ENCODE assay signal across 27 mouse cellular contexts in the genomic region with DNA sequence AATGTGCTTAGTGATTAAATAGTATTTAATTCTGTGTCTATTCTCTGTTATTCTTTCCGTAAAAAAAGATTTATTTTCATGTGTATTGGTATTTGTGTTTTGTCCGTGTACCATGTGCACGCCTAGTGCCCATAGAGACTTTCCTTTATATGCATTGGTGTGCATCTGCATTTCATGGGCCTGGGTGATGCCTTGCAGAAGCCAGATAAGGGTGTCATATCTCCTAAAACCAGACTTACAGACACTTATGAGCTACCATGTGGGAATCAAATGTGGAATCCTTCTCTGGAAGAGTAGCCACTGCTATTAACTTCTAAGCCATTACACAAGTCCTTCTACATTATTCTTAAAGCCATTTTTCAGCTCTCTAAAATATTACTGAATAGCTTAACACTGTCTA.
A peak's percentile ranks its signal among the peaks of the same experiment; 100 is the strongest.
DNase-seq lines count a peak whose midpoint lies in the region; ATAC-seq lines count a peak whose summit lies in the region.
"Had no signal": no experiment of that assay in that cellular context is flagged by ENCODE, and none has a peak within 500 bp of the region (broad histone marks: within the 10 kb centered on the region; RNA-seq: fewer than 3 reads in every experiment).

No protein-coding gene starts in this region.

- no peaks in the 10 kb centered on the region for H3K27me3 ChIP-seq in liver, embryonic 11.5 days (replicated peaks; ENCODE audit: control insufficient read depth, insufficient read depth, low read length)
- H3K27me3 ChIP-seq in liver, embryonic 16.5 days (ENCODE audit: control insufficient read depth, insufficient read depth, low read depth, low read length): no peaks in the 10 kb centered on the region
- H3K27me3 ChIP-seq in intestine, embryonic 15.5 days (replicated peaks): no peaks in the 10 kb centered on the region
- H3K27me3 ChIP-seq: embryonic facial prominence, embryonic 13.5 days; forebrain, embryonic 13.5 days; heart, embryonic 15.5 days; lung, embryonic 15.5 days; midbrain, embryonic 13.5 days; neural tube, embryonic 13.5 days had no signal

- H3K27ac ChIP-seq in liver, embryonic 11.5 days (ENCODE audit: low read depth, low read length): no peak overlapping the region
- no peak overlapping the region for H3K27ac ChIP-seq in liver, embryonic 16.5 days (ENCODE audit: low read length)
- H3K27ac ChIP-seq in intestine, embryonic 15.5 days: no peak overlapping the region
- H3K27ac ChIP-seq: embryonic facial prominence, embryonic 13.5 days; forebrain, embryonic 13.5 days; heart, embryonic 10.5 days; heart, embryonic 15.5 days; hindbrain, postnatal 0 days; lung, embryonic 15.5 days; midbrain, embryonic 13.5 days; neural tube, embryonic 13.5 days had no signal

- no peak overlapping the region for H3K4me2 ChIP-seq in liver, embryonic 11.5 days
- H3K4me2 ChIP-seq in liver, embryonic 16.5 days (ENCODE audit: low read depth, low read length): no peak overlapping the region
- no peak overlapping the region for H3K4me2 ChIP-seq in intestine, embryonic 15.5 days (replicated peaks)
- H3K4me2 ChIP-seq: embryonic facial prominence, embryonic 13.5 days; forebrain, embryonic 13.5 days; heart, embryonic 15.5 days; lung, embryonic 15.5 days; midbrain, embryonic 13.5 days; neural tube, embryonic 13.5 days had no signal

- H3K9ac ChIP-seq in liver, embryonic 11.5 days (ENCODE audit: low read depth, low read length): no peak overlapping the region
- H3K9ac ChIP-seq in liver, embryonic 16.5 days (ENCODE audit: low read depth, low read length): no peak overlapping the region
- H3K9ac ChIP-seq in intestine, embryonic 15.5 days: no peak overlapping the region
- H3K9ac ChIP-seq: embryonic facial prominence, embryonic 13.5 days; forebrain, embryonic 13.5 days; heart, embryonic 15.5 days; lung, embryonic 15.5 days; midbrain, embryonic 13.5 days; neural tube, embryonic 13.5 days had no signal

- peaks cover 10% of the 10 kb centered on the region for H3K36me3 ChIP-seq in liver, embryonic 11.5 days (ENCODE audit: control insufficient read depth, insufficient read depth, low read length)
- H3K36me3 ChIP-seq in liver, embryonic 16.5 days (ENCODE audit: control insufficient read depth, insufficient read depth): peaks cover 31% of the 10 kb centered on the region
- H3K36me3 ChIP-seq in intestine, embryonic 15.5 days: peaks cover 10% of the 10 kb centered on the region; the same call in 1 of the 2 replicates

- peak; percentile 68 for DNase-seq in c-Kit-positive CD71-positive TER-119-positive erythroid progenitor cells, embryonic 14.5 days (ENCODE audit: low spot score)
- no peak for DNase-seq in liver, embryonic 11.5 days (ENCODE audit: low spot score)
- no peak for DNase-seq in lung, adult 18-20 months
- DNase-seq in thymus, postnatal 10 days (ENCODE audit: low spot score in 2 of 2): no peak
- DNase-seq: adrenal gland, adult 2 months; adrenal gland, postnatal 36 days; B cell, adult 2 months; cerebellum, adult 11 months; cerebellum, adult 9-10 months; gastrocnemius, postnatal 10 days; kidney, adult 8-10 months; kidney, postnatal 10 days; left cerebral cortex, postnatal 4 days; right cerebral cortex, postnatal 4 days had no signal

- H3K9me3 ChIP-seq in liver, embryonic 11.5 days (ENCODE audit: control insufficient read depth, low read length): no peaks in the 10 kb centered on the region
- H3K9me3 ChIP-seq in liver, embryonic 16.5 days (replicated peaks; ENCODE audit: control insufficient read depth, low read length): no peaks in the 10 kb centered on the region
- no peaks in the 10 kb centered on the region for H3K9me3 ChIP-seq in intestine, embryonic 15.5 days
- H3K9me3 ChIP-seq: embryonic facial prominence, embryonic 13.5 days; forebrain, embryonic 13.5 days; heart, embryonic 10.5 days; heart, embryonic 15.5 days; lung, embryonic 15.5 days; midbrain, embryonic 13.5 days; neural tube, embryonic 13.5 days had no signal

- ATAC-seq in liver, embryonic 11.5 days (replicated peaks; ENCODE audit: low FRiP score): peak; percentile 99
- peak; percentile 99 for ATAC-seq in liver, embryonic 16.5 days (ENCODE audit: low read depth)
- ATAC-seq in intestine, embryonic 15.5 days: no peak
- ATAC-seq: activated CD4-positive, CD25-positive, alpha-beta regulatory T cell, adult 4 months; forebrain, embryonic 13.5 days; hindbrain, postnatal 0 days; intestine, embryonic 16.5 days; midbrain, embryonic 13.5 days had no signal

- 80% methylated on average over 3 of the region's 3 CpGs for WGBS in liver, embryonic 11.5 days
- WGBS in liver, embryonic 16.5 days (ENCODE audit: insufficient replicate concordance): 45% methylated on average over 3 of the region's 3 CpGs
- 96% methylated on average over 3 of the region's 3 CpGs for WGBS in intestine, embryonic 15.5 days

- no peak overlapping the region for H3K4me3 ChIP-seq in liver, embryonic 11.5 days (ENCODE audit: low read depth, low read length)
- H3K4me3 ChIP-seq in liver, embryonic 16.5 days (ENCODE audit: low read depth, low read length): no peak overlapping the region
- no peak overlapping the region for H3K4me3 ChIP-seq in intestine, embryonic 15.5 days (replicated peaks)
- H3K4me3 ChIP-seq: embryonic facial prominence, embryonic 13.5 days; erythroblast, embryonic 14.5 days; forebrain, embryonic 13.5 days; heart, embryonic 10.5 days; heart, embryonic 15.5 days; lung, embryonic 15.5 days; midbrain, embryonic 13.5 days; neural tube, embryonic 13.5 days had no signal

- H3K4me1 ChIP-seq in liver, embryonic 11.5 days (replicated peaks; ENCODE audit: control insufficient read depth, insufficient read depth, low read length): no peaks in the 10 kb centered on the region
- peaks cover 2% of the 10 kb centered on the region for H3K4me1 ChIP-seq in liver, embryonic 16.5 days (ENCODE audit: control insufficient read depth, low read depth, low read length)
- H3K4me1 ChIP-seq in intestine, embryonic 15.5 days (replicated peaks): no peaks in the 10 kb centered on the region
- H3K4me1 ChIP-seq: embryonic facial prominence, embryonic 13.5 days; forebrain, embryonic 13.5 days; heart, embryonic 10.5 days; heart, embryonic 15.5 days; lung, embryonic 15.5 days; midbrain, embryonic 13.5 days; neural tube, embryonic 13.5 days had no signal
